Mouse (Mus musculus) thymus, adult 2 months (tissue): ENCODE measurements around the gene Syn1. TPM values are rescaled to one million over a fixed set of nuclear protein-coding genes. Genes with fewer than 3 reads are reported as not detected.

Experiments used
- DNase-seq: peaks from one replicate; pipeline ENCODE4 v3.0.0; 2021
- H3K27ac ChIP-seq: fragments of 200-500 bp; 2 replicates; pipeline ENCODE4 v1.5.1; 2012; ENCODE audit warnings: low read length, control low read depth; ENCODE audit not compliant: control insufficient read depth, insufficient read depth
- H3K27me3 ChIP-seq: fragments of 200-500 bp; 2 replicates; pipeline ENCODE4 v1.6.1; 2012; ENCODE audit warnings: mild to moderate bottlenecking, low read length, moderate library complexity, mixed read lengths; ENCODE audit not compliant: control insufficient read depth, insufficient read depth
- H3K36me3 ChIP-seq: fragments of 200-500 bp; 2 replicates; pipeline ENCODE4 v1.6.1; 2012; ENCODE audit warnings: mild to moderate bottlenecking, low read length, moderate library complexity; ENCODE audit not compliant: control insufficient read depth, insufficient read depth
- H3K4me1 ChIP-seq: fragments of 200-500 bp; replicated peaks from 2 replicates; pipeline ENCODE4 v1.6.1; 2012; ENCODE audit warnings: low read length; ENCODE audit not compliant: control insufficient read depth, insufficient read depth
- H3K4me3 ChIP-seq: fragments of 200-500 bp; 2 replicates; pipeline ENCODE4 v1.5.1; 2012; ENCODE audit warnings: mild to moderate bottlenecking, low read length, control low read depth, moderate library complexity; ENCODE audit not compliant: control insufficient read depth, insufficient read depth
- CTCF ChIP-seq: fragments of 200-500 bp; IDR thresholded peaks from 2 replicates; pipeline ENCODE4 v1.5.1; 2012; ENCODE audit warnings: mild to moderate bottlenecking, control low read depth, low read length, moderate library complexity, borderline replicate concordance; ENCODE audit not compliant: control insufficient read depth, poor library complexity, insufficient read depth; ENCODE audit errors: extremely low read depth
- POLR2A ChIP-seq: fragments of 200-500 bp; IDR thresholded peaks from 2 replicates; pipeline ENCODE4 v1.6.1; 2012; ENCODE audit warnings: mild to moderate bottlenecking, low read length, control low read depth, moderate library complexity; ENCODE audit not compliant: control insufficient read depth, poor library complexity, insufficient read depth; ENCODE audit errors: extremely low read depth
- WGBS: fragments of 180-500 bp; shearing (Covaris S2); methylation state at CpG from one replicate; pipeline ENCODE4 v1.1.7; 2018; 5-methylcytosine and 5-hydroxymethylcytosine counted together
- polyA plus RNA-seq: library from polyadenylated mRNA; depleted of rRNA; stranded (reverse); fragments of >200 nt; gene quantifications from 2 replicates; pipeline ENCODE4 v1.2.3, GENCODE M21; 2012

The Syn1 gene
- polyA plus RNA-seq, 1 experiment: 0.67 TPM

GRCm38 (mm10) chrX:20863161-20864101 lies 57.4 kb downstream of the Syn1 start:
- DNase-seq: no peak
- WGBS: 46% methylated on average over 9 of the region's 9 CpGs
- no peak overlapping the region for H3K4me3 ChIP-seq
- H3K27ac ChIP-seq: no peak overlapping the region
- peaks cover 10% of the 10 kb centered on the region for H3K4me1 ChIP-seq
- no peaks in the 10 kb centered on the region for H3K36me3 ChIP-seq
- no peak for TF ChIP-seq POLR2A
- TF ChIP-seq CTCF: no peak
- H3K27me3 ChIP-seq: no peaks in the 10 kb centered on the region

DNA sequence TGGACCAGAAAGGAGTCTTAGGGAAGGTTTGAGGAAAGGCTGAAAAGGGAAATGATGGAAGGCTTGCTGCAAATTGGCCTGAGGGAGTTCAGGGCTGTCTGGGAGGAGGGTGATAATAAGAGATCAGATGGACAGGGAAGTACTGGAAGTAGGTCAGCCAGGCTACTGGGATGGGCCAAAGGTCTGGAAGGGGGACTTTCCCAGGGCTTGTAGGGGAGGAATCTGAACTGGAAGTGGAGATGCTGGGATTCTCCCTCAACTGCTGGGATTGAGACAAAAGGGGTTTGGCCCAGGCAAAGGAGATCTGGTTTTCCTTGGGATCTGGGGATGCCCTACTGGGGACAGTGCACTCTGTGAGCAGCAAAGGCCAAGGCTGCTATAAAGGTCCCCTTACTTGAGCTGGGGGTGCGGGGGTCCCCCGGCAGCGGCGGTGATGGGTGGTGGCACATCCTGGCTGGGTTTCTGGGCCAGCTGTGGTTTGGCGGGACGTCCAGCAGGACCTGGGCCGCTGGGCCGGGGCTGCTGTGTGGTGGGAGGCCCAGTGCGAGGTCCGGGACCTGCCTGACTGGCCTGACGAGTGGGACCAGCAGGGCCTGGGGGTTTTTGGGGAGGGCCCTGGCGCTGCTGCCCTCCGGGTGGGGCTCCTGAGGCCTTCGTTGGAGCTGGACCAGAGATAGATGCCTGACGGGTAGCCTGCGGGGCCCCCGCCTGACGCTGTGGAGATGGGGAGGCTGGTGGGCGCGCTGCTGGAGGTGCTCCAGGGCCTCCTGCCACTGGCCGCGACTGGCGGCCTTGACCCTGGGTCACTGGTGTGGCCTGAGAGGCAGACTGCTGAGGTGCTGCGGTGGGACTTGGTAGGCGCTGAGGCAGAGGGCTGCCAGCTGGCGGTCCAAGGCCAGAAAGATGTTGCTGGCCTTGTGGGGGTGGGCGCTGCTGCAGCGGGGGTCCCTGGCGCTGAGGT lies 58.4 kb downstream of the Syn1 start:
- H3K27me3 ChIP-seq: no peaks in the 10 kb centered on the region
- H3K4me1 ChIP-seq: peaks cover 10% of the 10 kb centered on the region
- no peak for DNase-seq
- no peak overlapping the region for H3K27ac ChIP-seq
- 74% methylated on average over 27 of the region's 29 CpGs for WGBS
- H3K4me3 ChIP-seq: no peak overlapping the region
- H3K36me3 ChIP-seq: no peaks in the 10 kb centered on the region; the same call in 1 of the 2 replicates
- TF ChIP-seq CTCF: no peak
- TF ChIP-seq POLR2A: no peak

GRCm38 (mm10) chrX:20861453-20862104 lies 59.2 kb downstream of the Syn1 start:
- H3K4me3 ChIP-seq: no peak overlapping the region
- TF ChIP-seq CTCF (no peak), POLR2A (no peak)
- H3K27me3 ChIP-seq: no peaks in the 10 kb centered on the region
- no peaks in the 10 kb centered on the region; the same call in 1 of the 2 replicates for H3K36me3 ChIP-seq
- no peak for DNase-seq
- WGBS: 78% methylated on average over 5 of the region's 5 CpGs
- peaks cover 10% of the 10 kb centered on the region for H3K4me1 ChIP-seq
- no peak overlapping the region for H3K27ac ChIP-seq

DNA sequence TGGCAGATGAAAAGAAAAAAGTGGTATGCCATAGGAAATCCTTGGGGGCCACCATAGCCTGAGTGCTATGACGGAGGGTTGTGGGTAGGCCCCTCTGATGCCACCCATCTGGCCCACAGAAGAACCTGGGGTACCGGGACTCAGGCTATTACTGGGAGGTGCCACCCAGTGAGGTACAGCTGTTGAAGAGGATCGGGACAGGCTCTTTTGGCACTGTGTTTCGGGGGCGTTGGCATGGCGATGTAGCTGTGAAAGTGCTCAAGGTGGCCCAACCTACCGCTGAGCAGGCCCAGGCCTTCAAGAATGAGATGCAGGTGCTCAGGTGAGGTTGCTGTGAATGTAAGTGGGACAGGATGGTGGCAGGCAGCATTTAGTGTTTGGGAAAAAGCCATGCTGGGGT lies 67.0 kb downstream of the Syn1 start:
- H3K36me3 ChIP-seq: peaks cover 13% of the 10 kb centered on the region

DNA sequence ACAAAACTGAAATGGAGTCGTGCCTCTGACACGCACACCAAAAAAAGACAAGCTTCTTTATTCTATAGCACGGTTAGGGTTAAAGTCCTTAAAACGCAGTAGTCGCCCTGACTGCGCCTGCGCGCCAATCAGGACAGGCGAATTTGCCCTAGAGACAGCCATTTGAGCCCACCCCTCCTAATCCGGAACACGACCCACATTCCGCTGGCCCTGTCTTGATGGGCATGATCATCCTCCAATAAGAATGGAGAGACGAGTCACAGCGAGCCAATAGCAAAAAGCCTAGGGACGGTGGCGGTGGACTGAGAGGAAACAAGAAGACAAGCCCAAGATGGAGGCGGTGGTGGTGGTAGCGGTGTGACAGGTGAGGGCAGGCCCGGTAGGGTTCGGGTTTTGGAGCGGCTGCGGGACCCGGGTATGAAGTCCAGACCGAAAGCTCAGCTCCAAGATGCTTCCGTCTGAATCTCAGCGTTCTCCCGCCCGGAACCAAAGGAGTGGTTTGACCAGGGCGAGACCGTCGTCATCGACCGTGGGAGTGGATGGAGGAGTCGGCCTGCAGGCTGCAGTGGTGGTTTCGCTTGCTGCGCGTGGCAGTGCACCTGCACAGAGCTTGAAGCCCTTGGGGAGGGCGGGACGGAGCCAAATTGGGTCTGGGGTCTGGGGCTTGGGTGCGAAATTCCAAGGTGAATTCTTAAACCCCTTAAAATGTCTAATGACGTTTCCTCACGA lies 72.4 kb downstream of the Syn1 start:
- TF ChIP-seq CTCF (no peak), POLR2A (peak; percentile 81; the same call in 1 of the 2 replicates)
- WGBS: under 1% methylated on average over 39 of the region's 42 CpGs
- Histone ChIP-seq H3K4me1 (0 out of 2 replicates have a peak, but pooled peaks cover 2% of the 10 kb centered on the region), H3K4me3 (peak overlapping the region; percentile 69), H3K36me3 (peaks cover 12% of the 10 kb centered on the region), H3K27ac (no peak overlapping the region), H3K27me3 (no peaks in the 10 kb centered on the region)
- peak; percentile 90 for DNase-seq

More for the DNA sequence above, 67.0 kb downstream of the Syn1 start:
- 96% methylated on average over 7 of the region's 7 CpGs for WGBS
- Histone ChIP-seq H3K27ac (no peak overlapping the region), H3K4me1 (0 out of 2 replicates have a peak, but pooled peaks cover 2% of the 10 kb centered on the region), H3K4me3 (no peak overlapping the region), H3K27me3 (no peaks in the 10 kb centered on the region)
- TF ChIP-seq POLR2A (no peak), CTCF (no peak)
- DNase-seq: no peak
